Mouse (Mus musculus) neural tube, embryonic 11.5 days (tissue): ENCODE data around the gene Llgl2. TPM values are rescaled to one million over a fixed set of nuclear protein-coding genes. Genes with fewer than 3 reads are reported as not detected.

Source experiments
- ATAC-seq: fragments of 200-750 bp; cut with Nextera tagmentation; 2 replicates; pipeline ENCODE4 v1.8.0; 2017; ENCODE audit warnings: moderate number of reproducible peaks, mild to moderate bottlenecking, moderate TSS enrichment, moderate library complexity; ENCODE audit not compliant: insufficient read depth, low FRiP score, low TSS enrichment
- DNase-seq: peaks from one replicate; pipeline ENCODE4 v3.0.0-alpha.2; 2015; ENCODE audit warnings: low spot score
- H3K27ac ChIP-seq: fragments of 300-500 bp; sonication (generic); 2 replicates; pipeline ENCODE4 v1.5.1; 2014; ENCODE audit warnings: low read depth, mild to moderate bottlenecking, low read length
- H3K27me3 ChIP-seq: fragments of 300-500 bp; sonication (generic); 2 replicates; pipeline ENCODE4 v1.6.1; 2014; ENCODE audit warnings: mild to moderate bottlenecking, low read length, mixed read lengths; ENCODE audit not compliant: control insufficient read depth, insufficient read depth
- H3K36me3 ChIP-seq: fragments of 300-500 bp; sonication (generic); 2 replicates; pipeline ENCODE4 v1.6.1; 2014; ENCODE audit warnings: mild to moderate bottlenecking, low read length, moderate library complexity, mixed read lengths; ENCODE audit not compliant: control insufficient read depth, insufficient read depth
- H3K4me1 ChIP-seq: fragments of 300-500 bp; sonication (generic); 2 replicates; pipeline ENCODE4 v1.6.1; 2014; ENCODE audit warnings: low read length, mixed read lengths; ENCODE audit not compliant: control insufficient read depth, insufficient read depth
- H3K4me2 ChIP-seq: fragments of 300-500 bp; sonication (generic); 2 replicates; pipeline ENCODE4 v1.6.1; 2014; ENCODE audit warnings: low read depth, mild to moderate bottlenecking, moderate library complexity
- H3K4me3 ChIP-seq: fragments of 300-500 bp; sonication (generic); 2 replicates; pipeline ENCODE4 v1.5.1; 2014; ENCODE audit warnings: low read depth, low read length
- H3K9ac ChIP-seq: fragments of 300-500 bp; sonication (generic); 2 replicates; pipeline ENCODE4 v1.6.1; 2014; ENCODE audit warnings: mild to moderate bottlenecking, low read length
- H3K9me3 ChIP-seq: fragments of 300-500 bp; sonication (generic); 2 replicates; pipeline ENCODE4 v1.6.1; 2016; ENCODE audit warnings: low read length; ENCODE audit not compliant: control insufficient read depth
- WGBS: fragments of 180-500 bp; shearing (Covaris S2); extraction: QIAGEN DNeasy Blood & Tissue Kit; methylation state at CpG from one replicate; pipeline ENCODE4 v1.1.7; 2014; 5-methylcytosine and 5-hydroxymethylcytosine counted together
- polyA plus RNA-seq: library from polyadenylated mRNA; unstranded; fragments of >200 nt; fragmentation: Nextera tagmentation; extraction: Ambion mirVana; gene quantifications from 2 replicates; pipeline ENCODE4 v1.2.1, GENCODE M21; 2014

Llgl2 gene
- polyA plus RNA-seq, 1 experiment from 2014 or later, result 6.1 TPM

- WGBS, result 5% methylated on average over 28 of the region's 28 CpGs
- H3K4me2 ChIP-seq, result peak overlapping the region; percentile 95
- no peaks in the 10 kb centered on the region for H3K27me3 ChIP-seq
- H3K27ac ChIP-seq, result 0 out of 2 replicates have a peak overlapping the region, but pooled peaks have one; percentile 27
- DNase-seq, result no peak
- peaks cover 7% of the 10 kb centered on the region for H3K36me3 ChIP-seq
- no peaks in the 10 kb centered on the region for H3K9me3 ChIP-seq
- H3K4me3 ChIP-seq, result peak overlapping the region; percentile 91
- H3K9ac ChIP-seq, result peak overlapping the region; percentile 85
- H3K4me1 ChIP-seq, result peaks cover 39% of the 10 kb centered on the region
- ATAC-seq, result peak; percentile 22
These were observed 11.1 kb upstream of the Llgl2 start for GRCm38 (mm10) chr11:115812533-115813420.

- WGBS, result under 1% methylated on average over 39 of the region's 44 CpGs
- H3K9ac ChIP-seq, result peak within 1 kb of the TSS; percentile 85
- H3K9me3 ChIP-seq, result no peaks in the 10 kb centered on the region
- DNase-seq (peak; percentile 98), ATAC-seq (peak; percentile 89)
- H3K27ac ChIP-seq, result 0 out of 2 replicates have a peak within 1 kb of the TSS, but pooled peaks have one; percentile 27
- H3K36me3 ChIP-seq, result peaks cover 7% of the 10 kb centered on the region
- no peaks in the 10 kb centered on the region for H3K27me3 ChIP-seq
- H3K4me1 ChIP-seq, result peaks cover 33% of the 10 kb centered on the region
- H3K4me2 ChIP-seq, result peak within 1 kb of the TSS; percentile 95
- H3K4me3 ChIP-seq, result peak within 1 kb of the TSS; percentile 91
These were observed 10.1 kb upstream of the Llgl2 start, which contains the start of gene Caskin2 for GRCm38 (mm10) chr11:115813507-115814296. Caskin2 (minus strand) TSS chr11:115813639.

DNA sequence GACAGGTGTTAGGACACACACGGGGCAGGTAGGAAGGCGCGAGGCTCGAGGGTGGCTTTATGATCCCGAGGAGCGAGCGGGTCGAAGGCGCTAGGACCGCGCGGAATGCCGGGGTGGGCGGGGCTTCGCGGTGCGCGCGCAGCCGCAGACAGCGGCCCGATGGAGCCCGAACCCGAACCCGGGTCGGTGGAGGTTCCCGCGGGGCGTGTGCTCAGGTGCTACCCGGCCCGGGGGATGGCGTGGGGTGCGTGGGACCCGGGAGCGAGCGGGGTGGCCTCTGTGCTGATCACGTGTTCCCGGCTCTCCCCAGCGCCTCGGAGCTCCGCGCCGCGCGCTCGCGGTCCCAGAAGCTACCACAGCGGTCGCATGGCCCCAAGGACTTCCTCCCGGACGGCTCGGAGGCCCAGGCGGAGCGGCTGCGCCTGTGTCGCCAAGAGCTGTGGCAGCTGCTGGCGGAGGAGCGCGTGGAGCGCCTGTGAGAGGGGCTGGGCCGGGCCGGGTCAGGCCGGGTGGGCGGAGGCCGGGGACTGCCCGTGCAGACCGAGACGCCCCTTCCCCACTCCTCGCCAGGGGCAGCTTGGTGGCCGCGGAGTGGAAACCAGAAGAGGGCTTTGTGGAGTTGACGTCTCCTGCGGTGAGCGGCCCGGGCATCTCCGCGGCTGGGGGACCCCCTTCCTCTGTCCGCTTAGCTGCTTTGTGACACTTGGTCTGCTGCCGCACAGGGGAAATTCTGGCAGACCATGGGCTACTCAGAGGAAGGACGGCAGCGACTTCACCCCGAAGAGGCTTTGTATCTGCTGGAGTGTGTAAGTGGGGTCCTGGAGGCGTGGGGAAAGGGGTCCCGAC is 9.0 kb upstream of the Llgl2 start, which contains the start of gene Tsen54:
Tsen54 (plus strand) TSS at position 120 of the 846 bp plus-strand sequence.
- under 1% methylated on average over 83 of the region's 84 CpGs for WGBS
- H3K36me3 ChIP-seq, result peaks cover 5% of the 10 kb centered on the region
- peak within 1 kb of the TSS; percentile 91 for H3K4me3 ChIP-seq
- H3K4me2 ChIP-seq, result peak within 1 kb of the TSS; percentile 95
- peak within 1 kb of the TSS; percentile 56 for H3K27ac ChIP-seq
- H3K27me3 ChIP-seq, result no peaks in the 10 kb centered on the region
- no peaks in the 10 kb centered on the region for H3K9me3 ChIP-seq
- peak; percentile 86 for DNase-seq
- peaks cover 24% of the 10 kb centered on the region for H3K4me1 ChIP-seq
- H3K9ac ChIP-seq, result peak within 1 kb of the TSS; percentile 82
- peak; percentile 62 for ATAC-seq

- WGBS, result 89% methylated on average over 5 of the region's 5 CpGs
- H3K27ac ChIP-seq, result no peak overlapping the region
- no peaks in the 10 kb centered on the region for H3K9me3 ChIP-seq
- ATAC-seq, result no peak
- H3K27me3 ChIP-seq, result no peaks in the 10 kb centered on the region; the same call in 1 of the 2 replicates
- no peak overlapping the region for H3K9ac ChIP-seq
- H3K36me3 ChIP-seq, result peaks cover 4% of the 10 kb centered on the region
- no peak overlapping the region for H3K4me3 ChIP-seq
- peaks cover 15% of the 10 kb centered on the region for H3K4me1 ChIP-seq
- DNase-seq, result no peak
- no peak overlapping the region for H3K4me2 ChIP-seq
These were observed 6.5 kb upstream of the Llgl2 start for GRCm38 (mm10) chr11:115817331-115817730.

DNA sequence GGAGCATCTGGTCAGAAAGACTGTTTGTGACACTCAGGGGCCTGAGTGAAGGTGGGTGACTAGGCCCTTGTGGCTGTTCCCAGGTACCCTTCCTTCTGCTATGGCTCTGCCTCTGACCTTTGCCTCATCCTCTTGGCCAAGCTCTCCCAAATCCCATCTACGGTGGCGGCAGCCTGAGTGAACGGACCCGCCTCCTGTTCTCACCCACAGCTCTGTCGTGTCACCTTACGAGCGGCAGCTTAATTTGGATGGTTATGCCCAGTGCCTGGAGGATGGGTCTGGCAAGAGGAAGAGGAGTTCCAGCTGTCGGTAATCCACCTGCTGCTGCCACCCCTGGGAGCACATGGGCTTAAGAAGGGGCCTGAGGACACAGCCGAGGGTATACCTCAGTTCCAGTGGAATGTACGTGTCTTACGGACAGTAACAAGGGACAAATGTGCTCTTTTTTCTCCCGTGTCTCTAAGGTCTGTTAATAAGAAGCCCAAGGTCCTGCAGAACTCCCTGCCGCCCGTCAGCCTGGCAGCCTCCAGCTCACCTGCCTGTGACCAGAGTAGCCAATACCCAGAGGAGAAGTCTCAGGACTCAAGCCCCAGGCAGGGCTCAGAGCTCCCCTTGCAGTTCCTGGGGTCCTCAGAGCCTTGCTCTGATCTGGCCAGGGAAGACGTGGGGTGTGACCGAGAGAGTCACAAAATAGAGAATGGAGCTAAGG is 3.8 kb upstream of the Llgl2 start:
- Histone ChIP-seq H3K9me3 (no peaks in the 10 kb centered on the region), H3K9ac (no peak overlapping the region), H3K4me1 (peaks cover 13% of the 10 kb centered on the region), H3K4me2 (no peak overlapping the region), H3K27ac (no peak overlapping the region), H3K36me3 (peaks cover 4% of the 10 kb centered on the region), H3K4me3 (no peak overlapping the region), H3K27me3 (peaks cover 12% of the 10 kb centered on the region)
- 89% methylated on average over 16 of the region's 16 CpGs for WGBS
- DNase-seq (no peak), ATAC-seq (no peak)

GRCm38 (mm10) chr11:115821001-115821400 is 2.8 kb upstream of the Llgl2 start:
- WGBS, result 88% methylated on average over 4 of the region's 4 CpGs
- no peak overlapping the region for H3K4me2 ChIP-seq
- no peak for DNase-seq
- H3K9me3 ChIP-seq, result no peaks in the 10 kb centered on the region
- no peak overlapping the region for H3K9ac ChIP-seq
- H3K27ac ChIP-seq, result no peak overlapping the region
- ATAC-seq, result no peak
- H3K36me3 ChIP-seq, result peaks cover 4% of the 10 kb centered on the region
- H3K4me3 ChIP-seq, result no peak overlapping the region
- H3K27me3 ChIP-seq, result peaks cover 19% of the 10 kb centered on the region
- peaks cover 5% of the 10 kb centered on the region; the same call in 1 of the 2 replicates for H3K4me1 ChIP-seq

GRCm38 (mm10) chr11:115824813-115825212 is 964 bp downstream of the Llgl2 start:
- H3K4me1 ChIP-seq, result peaks cover 5% of the 10 kb centered on the region; the same call in 1 of the 2 replicates
- no peak overlapping the region for H3K9ac ChIP-seq
- ATAC-seq (no peak), DNase-seq (no peak)
- H3K4me2 ChIP-seq, result peak overlapping the region; percentile 96
- WGBS, result 18% methylated on average over 11 of the region's 11 CpGs
- peaks cover 21% of the 10 kb centered on the region for H3K27me3 ChIP-seq
- H3K9me3 ChIP-seq, result no peaks in the 10 kb centered on the region
- no peak overlapping the region for H3K27ac ChIP-seq
- peak overlapping the region; percentile 65 for H3K4me3 ChIP-seq
- H3K36me3 ChIP-seq, result peaks cover 2% of the 10 kb centered on the region
